Mouse (Mus musculus): ENCODE measurements at regions not wholly inside any gene's neighbourhood (a gene's known extent, or its start where the extent isn't known, plus 50 kb on each side); places are given as distances from the start of the nearest gene placed in this dataset.

- 49% methylated on average over 6 of the region's 6 CpGs for WGBS
- Histone ChIP-seq H3K4me3 (ENCODE audit: low read depth, low read length) (no peak overlapping the region), H3K9me3 (ENCODE audit: control insufficient read depth, low read length) (no peaks in the 10 kb centered on the region), H3K4me1 (replicated peaks; ENCODE audit: control insufficient read depth, insufficient read depth, low read length) (no peaks in the 10 kb centered on the region), H3K9ac (ENCODE audit: low read length) (no peak overlapping the region), H3K27ac (ENCODE audit: low read depth) (no peak overlapping the region), H3K36me3 (ENCODE audit: control insufficient read depth, insufficient read depth, low read length) (no peaks in the 10 kb centered on the region), H3K4me2 (ENCODE audit: low read length) (no peak overlapping the region), H3K27me3 (replicated peaks; ENCODE audit: control insufficient read depth, insufficient read depth, low read length) (no peaks in the 10 kb centered on the region)
- peak; percentile 43 for DNase-seq (ENCODE audit: low spot score)
- ATAC-seq (replicated peaks; ENCODE audit: low FRiP score, low TSS enrichment, low read depth): no peak
Measured at GRCm38 (mm10) chr16:93272146-93272545, 331.7 kb downstream of the Setd4 start.

GRCm38 (mm10) chr16:93264061-93264585 lies 339.7 kb downstream of the Setd4 start:
- ATAC-seq (replicated peaks; ENCODE audit: low FRiP score, low TSS enrichment, low read depth): no peak
- peak; percentile 45 for DNase-seq (ENCODE audit: low spot score)
- WGBS: 64% methylated on average over 4 of the region's 4 CpGs
- Histone ChIP-seq H3K9me3 (ENCODE audit: control insufficient read depth, low read length) (no peaks in the 10 kb centered on the region), H3K9ac (ENCODE audit: low read length) (no peak overlapping the region), H3K4me1 (replicated peaks; ENCODE audit: control insufficient read depth, insufficient read depth, low read length) (no peaks in the 10 kb centered on the region), H3K4me2 (ENCODE audit: low read length) (no peak overlapping the region), H3K27ac (ENCODE audit: low read depth) (no peak overlapping the region), H3K4me3 (ENCODE audit: low read depth, low read length) (no peak overlapping the region), H3K36me3 (ENCODE audit: control insufficient read depth, insufficient read depth, low read length) (no peaks in the 10 kb centered on the region), H3K27me3 (replicated peaks; ENCODE audit: control insufficient read depth, insufficient read depth, low read length) (no peaks in the 10 kb centered on the region)

DNA sequence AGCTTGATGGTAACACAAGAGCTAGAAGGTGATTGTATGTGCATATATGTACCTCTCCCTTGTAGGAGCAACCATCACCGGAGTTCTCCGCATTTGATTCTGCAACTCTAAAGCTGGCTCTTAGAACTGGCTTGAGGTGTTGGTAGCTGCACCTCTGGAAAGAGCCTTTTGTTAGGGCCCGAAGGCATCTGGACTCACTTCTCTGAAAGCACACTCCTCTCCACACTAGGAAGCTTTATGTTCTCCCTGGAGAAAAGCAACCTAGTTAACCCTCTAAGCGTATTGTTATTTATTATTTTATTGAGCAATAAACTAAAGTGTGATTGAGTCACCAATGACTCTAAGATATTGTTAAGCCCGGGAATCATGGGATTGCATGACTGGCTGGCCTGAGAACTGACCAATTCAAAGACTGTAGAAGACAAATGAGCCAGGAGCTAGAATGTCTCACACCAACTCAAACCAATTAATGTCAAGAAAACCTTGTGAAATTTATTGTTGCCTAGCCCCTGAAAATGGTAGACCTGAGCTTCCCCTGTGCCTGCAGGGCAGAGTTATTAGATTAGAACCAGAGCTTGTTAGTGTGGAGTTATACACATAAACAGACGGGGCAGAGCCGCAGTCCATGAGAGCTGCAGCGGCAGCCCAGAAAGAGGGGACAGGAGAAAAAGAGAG lies 340.6 kb downstream of the Setd4 start:
- Histone ChIP-seq H3K27ac (ENCODE audit: low read depth) (no peak overlapping the region), H3K4me1 (replicated peaks; ENCODE audit: control insufficient read depth, insufficient read depth, low read length) (no peaks in the 10 kb centered on the region), H3K27me3 (replicated peaks; ENCODE audit: control insufficient read depth, insufficient read depth, low read length) (no peaks in the 10 kb centered on the region), H3K4me3 (ENCODE audit: low read depth, low read length) (no peak overlapping the region), H3K36me3 (ENCODE audit: control insufficient read depth, insufficient read depth, low read length) (no peaks in the 10 kb centered on the region), H3K9ac (ENCODE audit: low read length) (no peak overlapping the region), H3K4me2 (ENCODE audit: low read length) (no peak overlapping the region), H3K9me3 (ENCODE audit: control insufficient read depth, low read length) (no peaks in the 10 kb centered on the region)
- 55% methylated on average over 8 of the region's 8 CpGs for WGBS
- ATAC-seq (replicated peaks; ENCODE audit: low FRiP score, low TSS enrichment, low read depth) (no peak), DNase-seq (ENCODE audit: low spot score) (no peak)

GRCm38 (mm10) chr16:93246825-93247224 lies 357.0 kb downstream of the Setd4 start:
- Histone ChIP-seq H3K9me3 (ENCODE audit: control insufficient read depth, low read length) (no peaks in the 10 kb centered on the region), H3K4me3 (ENCODE audit: low read depth, low read length) (no peak overlapping the region), H3K4me2 (ENCODE audit: low read length) (no peak overlapping the region), H3K36me3 (ENCODE audit: control insufficient read depth, insufficient read depth, low read length) (no peaks in the 10 kb centered on the region), H3K27me3 (replicated peaks; ENCODE audit: control insufficient read depth, insufficient read depth, low read length) (no peaks in the 10 kb centered on the region), H3K27ac (ENCODE audit: low read depth) (no peak overlapping the region), H3K4me1 (replicated peaks; ENCODE audit: control insufficient read depth, insufficient read depth, low read length) (0 out of 2 replicates have a peak, but pooled peaks cover 3% of the 10 kb centered on the region), H3K9ac (ENCODE audit: low read length) (no peak overlapping the region)
- DNase-seq (ENCODE audit: low spot score) (no peak), ATAC-seq (replicated peaks; ENCODE audit: low FRiP score, low TSS enrichment, low read depth) (no peak)
- 47% methylated on average over 7 of the region's 7 CpGs for WGBS

- H3K9me3 ChIP-seq (ENCODE audit: control insufficient read depth, low read length): no peaks in the 10 kb centered on the region
- H3K4me1 ChIP-seq (replicated peaks; ENCODE audit: control insufficient read depth, insufficient read depth, low read length): 0 out of 2 replicates have a peak, but pooled peaks cover 3% of the 10 kb centered on the region
- no peak overlapping the region for H3K27ac ChIP-seq (ENCODE audit: low read depth)
- DNase-seq (ENCODE audit: low spot score) (no peak), ATAC-seq (replicated peaks; ENCODE audit: low FRiP score, low TSS enrichment, low read depth) (no peak)
- no peaks in the 10 kb centered on the region for H3K36me3 ChIP-seq (ENCODE audit: control insufficient read depth, insufficient read depth, low read length)
- H3K27me3 ChIP-seq (replicated peaks; ENCODE audit: control insufficient read depth, insufficient read depth, low read length): no peaks in the 10 kb centered on the region
- 77% methylated on average over 6 of the region's 6 CpGs for WGBS
- H3K4me2 ChIP-seq (ENCODE audit: low read length): no peak overlapping the region
- no peak overlapping the region for H3K4me3 ChIP-seq (ENCODE audit: low read depth, low read length)
- H3K9ac ChIP-seq (ENCODE audit: low read length): no peak overlapping the region
Measured at GRCm38 (mm10) chr16:93245738-93246137, 358.1 kb downstream of the Setd4 start.

DNA sequence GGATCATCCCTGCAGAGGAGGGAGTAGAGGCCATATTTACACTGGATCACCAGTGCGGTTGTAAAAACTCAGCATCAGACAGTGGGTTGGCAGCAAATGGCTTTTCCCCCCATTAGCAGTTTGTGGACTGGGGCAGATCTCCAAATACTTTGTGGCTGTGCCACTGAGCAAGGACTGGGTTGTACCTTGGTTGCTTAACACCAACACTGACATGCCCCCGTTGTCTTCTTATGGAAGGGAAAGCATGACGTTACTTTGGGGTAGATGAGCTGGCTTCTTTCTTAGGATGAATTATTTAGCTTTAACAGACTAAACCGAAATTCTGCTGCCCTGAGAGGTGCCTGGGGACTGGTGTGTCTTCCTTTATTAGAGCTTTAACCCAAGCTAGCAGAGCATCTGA lies 365.0 kb downstream of the Setd4 start:
- Histone ChIP-seq H3K4me2 (ENCODE audit: low read length) (no peak overlapping the region), H3K27me3 (replicated peaks; ENCODE audit: control insufficient read depth, insufficient read depth, low read length) (no peaks in the 10 kb centered on the region), H3K9me3 (ENCODE audit: control insufficient read depth, low read length) (no peaks in the 10 kb centered on the region), H3K36me3 (ENCODE audit: control insufficient read depth, insufficient read depth, low read length) (no peaks in the 10 kb centered on the region), H3K9ac (ENCODE audit: low read length) (no peak overlapping the region), H3K27ac (ENCODE audit: low read depth) (no peak overlapping the region), H3K4me1 (replicated peaks; ENCODE audit: control insufficient read depth, insufficient read depth, low read length) (no peaks in the 10 kb centered on the region), H3K4me3 (ENCODE audit: low read depth, low read length) (no peak overlapping the region)
- no peak for ATAC-seq (replicated peaks; ENCODE audit: low FRiP score, low TSS enrichment, low read depth)
- no peak for DNase-seq (ENCODE audit: low spot score)
- WGBS: 84% methylated on average over 4 of the region's 4 CpGs

DNA sequence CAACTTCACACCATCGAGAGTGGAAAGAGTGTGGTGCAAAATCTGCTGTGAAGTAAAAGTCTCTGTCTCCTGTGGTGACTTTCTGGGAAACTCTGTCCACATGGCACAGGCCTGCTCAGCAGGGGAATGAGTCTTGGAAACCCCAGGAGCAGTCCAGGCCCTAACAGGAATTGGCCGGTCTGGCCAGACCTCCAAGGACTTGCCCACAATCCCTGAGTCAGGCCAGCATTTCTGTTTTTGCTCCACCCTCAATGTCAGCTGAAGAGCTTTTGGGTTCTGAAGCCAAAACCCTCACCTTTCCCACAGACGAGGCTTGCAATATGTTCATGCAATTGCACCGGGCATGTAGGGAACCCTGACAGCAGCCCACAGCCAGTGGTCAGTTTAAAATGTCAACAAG lies 365.5 kb downstream of the Setd4 start:
- Histone ChIP-seq H3K4me3 (ENCODE audit: low read depth, low read length) (no peak overlapping the region), H3K9me3 (ENCODE audit: control insufficient read depth, low read length) (no peaks in the 10 kb centered on the region), H3K4me2 (ENCODE audit: low read length) (no peak overlapping the region), H3K27ac (ENCODE audit: low read depth) (no peak overlapping the region), H3K27me3 (replicated peaks; ENCODE audit: control insufficient read depth, insufficient read depth, low read length) (no peaks in the 10 kb centered on the region), H3K4me1 (replicated peaks; ENCODE audit: control insufficient read depth, insufficient read depth, low read length) (no peaks in the 10 kb centered on the region), H3K36me3 (ENCODE audit: control insufficient read depth, insufficient read depth, low read length) (no peaks in the 10 kb centered on the region), H3K9ac (ENCODE audit: low read length) (no peak overlapping the region)
- no peak for DNase-seq (ENCODE audit: low spot score)
- no peak for ATAC-seq (replicated peaks; ENCODE audit: low FRiP score, low TSS enrichment, low read depth)
- 88% methylated on average over 4 of the region's 4 CpGs for WGBS

DNA sequence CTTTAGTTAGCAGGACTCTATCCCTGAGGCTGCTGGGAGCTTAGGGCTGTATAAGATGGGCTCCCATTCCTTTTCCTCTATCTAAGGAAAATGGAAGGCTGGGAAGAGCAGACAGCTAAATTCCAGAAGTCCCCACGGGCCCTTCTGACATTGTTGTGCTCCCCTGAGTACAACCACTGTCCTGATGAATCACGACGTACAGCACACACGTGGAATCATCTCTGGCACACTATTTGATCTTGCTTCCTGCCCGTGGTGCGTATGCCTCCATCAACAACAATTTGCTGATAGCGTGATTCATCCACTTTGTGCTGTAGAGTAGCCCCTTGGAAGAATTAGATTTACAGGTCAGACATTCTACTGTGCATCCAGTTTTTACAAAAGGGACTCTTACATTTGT lies 378.2 kb downstream of the Setd4 start:
- WGBS: 77% methylated on average over 7 of the region's 7 CpGs
- Histone ChIP-seq H3K9ac (ENCODE audit: low read length) (no peak overlapping the region), H3K36me3 (ENCODE audit: control insufficient read depth, insufficient read depth, low read length) (no peaks in the 10 kb centered on the region), H3K27ac (ENCODE audit: low read depth) (no peak overlapping the region), H3K4me2 (ENCODE audit: low read length) (no peak overlapping the region), H3K27me3 (replicated peaks; ENCODE audit: control insufficient read depth, insufficient read depth, low read length) (no peaks in the 10 kb centered on the region), H3K4me1 (replicated peaks; ENCODE audit: control insufficient read depth, insufficient read depth, low read length) (no peaks in the 10 kb centered on the region), H3K4me3 (ENCODE audit: low read depth, low read length) (no peak overlapping the region), H3K9me3 (ENCODE audit: control insufficient read depth, low read length) (peaks cover 1% of the 10 kb centered on the region; the same call in 1 of the 2 replicates)
- DNase-seq (ENCODE audit: low spot score) (no peak), ATAC-seq (replicated peaks; ENCODE audit: low FRiP score, low TSS enrichment, low read depth) (no peak)

GRCm38 (mm10) chr16:93225196-93225595 lies 378.7 kb downstream of the Setd4 start:
- Histone ChIP-seq H3K27me3 (replicated peaks; ENCODE audit: control insufficient read depth, insufficient read depth, low read length) (no peaks in the 10 kb centered on the region), H3K27ac (ENCODE audit: low read depth) (no peak overlapping the region), H3K4me2 (ENCODE audit: low read length) (no peak overlapping the region), H3K9ac (ENCODE audit: low read length) (no peak overlapping the region), H3K36me3 (ENCODE audit: control insufficient read depth, insufficient read depth, low read length) (no peaks in the 10 kb centered on the region), H3K4me1 (replicated peaks; ENCODE audit: control insufficient read depth, insufficient read depth, low read length) (no peaks in the 10 kb centered on the region), H3K9me3 (ENCODE audit: control insufficient read depth, low read length) (no peaks in the 10 kb centered on the region), H3K4me3 (ENCODE audit: low read depth, low read length) (no peak overlapping the region)
- no peak for DNase-seq (ENCODE audit: low spot score)
- no peak for ATAC-seq (replicated peaks; ENCODE audit: low FRiP score, low TSS enrichment, low read depth)
- WGBS: 96% methylated on average over 2 of the region's 2 CpGs

Measured in intestine, embryonic 14.5 days (tissue).